Mouse (Mus musculus): Measurements from ENCODE around the gene Slc36a4.

Gene Slc36a4

DNA sequence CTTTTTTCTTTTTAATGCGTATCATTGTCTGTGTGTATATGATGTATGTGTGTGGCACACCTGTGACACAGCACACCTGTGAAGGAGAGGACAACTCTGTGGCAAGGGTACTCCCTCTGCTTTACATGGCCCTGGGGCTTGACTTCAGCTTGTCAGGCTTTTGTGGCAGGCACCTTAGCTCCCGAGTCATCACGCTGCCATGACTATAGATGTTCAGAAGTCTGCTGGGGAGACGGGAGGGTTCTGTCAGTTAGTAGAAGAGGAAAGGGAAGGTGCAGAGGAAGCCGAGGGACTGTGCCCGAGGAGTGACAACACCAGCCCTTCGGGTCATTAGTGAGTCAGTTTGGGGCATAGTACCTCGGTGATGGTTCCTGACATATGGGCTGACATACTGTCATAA is 13.0 kb downstream of the Slc36a4 start:
- DNase-seq (ENCODE audit: low spot score): no peak

DNA sequence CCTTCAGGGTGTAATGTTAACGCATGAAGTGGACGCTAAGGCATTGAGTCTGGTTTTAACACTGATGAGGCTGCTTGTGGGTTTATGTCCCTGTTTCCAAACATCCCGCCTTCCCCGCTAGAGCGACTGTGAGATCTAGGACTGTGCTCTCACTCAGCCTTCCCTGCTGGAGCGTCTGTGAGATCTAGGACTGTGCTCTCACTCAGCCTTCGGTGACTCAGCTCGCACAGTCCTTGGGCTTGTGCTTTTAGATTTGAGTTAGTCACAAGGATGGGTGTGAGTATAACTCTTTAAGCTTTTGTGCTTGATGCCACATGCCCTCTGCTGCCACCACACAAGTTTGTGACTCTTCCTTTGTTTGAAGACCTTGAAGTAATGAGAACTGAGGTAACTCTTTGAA is 17.6 kb downstream of the Slc36a4 start:
- DNase-seq (ENCODE audit: low spot score): no peak

DNA sequence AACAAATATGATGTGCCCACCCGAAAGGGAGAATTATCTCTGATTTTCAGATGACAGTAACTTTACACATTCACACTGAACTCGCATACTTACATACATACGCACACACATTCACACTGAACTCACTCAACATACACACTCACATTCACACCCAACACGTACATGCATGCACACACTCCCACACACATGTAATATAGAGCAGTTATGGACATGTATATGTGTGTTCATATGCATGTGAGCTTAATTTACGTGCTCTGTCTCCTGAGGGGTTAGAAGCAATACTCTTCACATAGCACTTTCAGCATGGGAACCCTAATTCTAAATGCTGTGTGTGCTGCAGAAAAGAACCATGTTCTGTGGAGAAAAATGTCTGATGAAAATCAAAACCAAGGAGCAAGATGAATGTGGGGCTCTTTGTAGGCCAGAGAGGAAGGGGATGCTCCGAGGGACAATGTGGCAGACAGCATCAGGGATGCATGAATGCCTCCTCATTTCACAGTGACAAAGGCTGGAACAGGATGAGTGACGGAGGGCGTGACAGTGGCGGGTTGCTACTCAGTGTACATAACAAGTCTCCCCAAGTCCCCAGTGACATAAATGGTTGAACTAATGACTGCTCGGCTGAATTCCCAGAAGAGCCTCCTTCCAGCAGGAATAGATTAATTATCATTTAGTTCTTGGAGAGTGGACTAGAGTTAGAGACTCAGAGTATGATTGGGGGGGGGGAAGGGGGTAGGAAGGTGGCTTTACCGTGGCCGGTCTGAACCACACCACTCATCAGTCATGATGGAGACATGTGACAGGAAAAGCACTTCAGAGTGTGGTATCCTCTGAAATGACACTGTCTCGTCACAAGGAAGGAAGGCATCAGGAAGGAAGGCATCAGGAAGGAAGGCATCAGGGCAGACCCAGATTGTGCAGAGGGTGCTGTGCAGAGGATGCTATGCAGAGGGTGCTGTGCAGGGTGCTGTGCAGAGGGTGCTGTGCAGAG is 22.5 kb downstream of the Slc36a4 start:
- no peak for DNase-seq (ENCODE audit: low spot score)

- DNase-seq (ENCODE audit: low spot score): no peak
Measured at GRCm38 (mm10) chr9:15734056-15734866, 24.7 kb downstream of the Slc36a4 start.

DNA sequence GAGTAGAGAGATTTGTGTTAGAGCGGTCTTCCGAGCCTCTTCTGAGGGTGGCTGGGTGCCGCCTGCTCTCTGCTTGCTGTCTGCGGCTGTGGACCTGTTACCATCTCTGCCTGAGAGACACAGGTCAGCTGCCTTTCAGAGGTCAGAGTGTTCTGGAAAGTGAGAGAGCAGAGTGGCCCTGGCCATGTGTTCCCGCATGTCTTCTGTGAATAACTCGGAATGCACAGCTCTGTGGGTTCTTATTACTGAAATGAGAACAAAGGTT is 25.3 kb downstream of the Slc36a4 start:
- DNase-seq (ENCODE audit: low spot score): no peak

GRCm38 (mm10) chr9:15737522-15737921 is 28.0 kb downstream of the Slc36a4 start:
- no peak for DNase-seq (ENCODE audit: low spot score)

- no peak for DNase-seq (ENCODE audit: low spot score)
Measured at GRCm38 (mm10) chr9:15741428-15741827, 31.9 kb downstream of the Slc36a4 start.

- no peak for DNase-seq (ENCODE audit: low spot score)
Measured at GRCm38 (mm10) chr9:15741931-15742330, 32.4 kb downstream of the Slc36a4 start.

- no peak for DNase-seq (ENCODE audit: low spot score)
Measured at GRCm38 (mm10) chr9:15745985-15746607, 36.6 kb downstream of the Slc36a4 start.

- no peak for DNase-seq (ENCODE audit: low spot score)
Measured at GRCm38 (mm10) chr9:15746636-15747035, 37.1 kb downstream of the Slc36a4 start.

DNA sequence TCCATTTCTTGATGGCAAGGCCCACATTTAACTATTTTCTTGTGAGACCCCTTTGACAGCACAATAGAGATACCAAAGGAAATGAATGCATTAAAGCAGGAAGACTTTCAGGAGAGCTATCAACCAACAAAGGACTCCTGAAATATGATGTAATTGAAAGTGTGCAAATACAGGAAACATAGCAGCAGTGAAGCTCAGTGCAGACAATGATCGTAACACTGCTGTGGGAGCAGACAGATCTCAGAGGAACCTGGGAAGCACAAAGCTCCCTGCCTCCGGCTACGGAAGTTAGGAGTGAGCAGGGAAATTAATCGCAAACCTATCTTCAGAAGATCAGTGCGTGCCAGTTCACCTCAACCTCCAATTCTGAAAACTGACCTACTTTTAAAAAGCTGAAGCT is 38.8 kb downstream of the Slc36a4 start:
- DNase-seq (ENCODE audit: low spot score): no peak

- DNase-seq (ENCODE audit: low spot score): no peak
Measured at GRCm38 (mm10) chr9:15759318-15759717, 49.8 kb downstream of the Slc36a4 start.

- no peak for DNase-seq (ENCODE audit: low spot score)
Measured at GRCm38 (mm10) chr9:15766379-15766778, 56.8 kb downstream of the Slc36a4 start.

DNA sequence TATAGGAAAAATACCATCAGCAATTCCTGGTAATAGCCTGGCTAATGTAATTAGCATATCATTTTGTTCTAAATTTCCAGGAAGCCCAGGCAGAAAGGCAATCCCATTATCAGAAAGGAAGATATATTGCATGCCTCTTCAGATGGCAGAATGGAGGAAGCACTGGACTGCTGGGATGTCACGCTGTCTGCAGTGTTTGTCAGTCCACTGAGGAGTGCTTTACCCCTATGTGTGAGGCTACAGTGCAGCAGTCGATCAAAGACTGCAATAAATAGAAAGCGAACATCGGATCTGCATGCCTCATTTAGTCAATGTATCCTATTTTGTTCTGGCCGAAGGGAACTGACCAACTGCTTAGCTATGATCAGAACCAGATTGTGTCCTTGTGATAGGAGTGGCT is 57.3 kb downstream of the Slc36a4 start:
- no peak for DNase-seq (ENCODE audit: low spot score)

- no peak for DNase-seq (ENCODE audit: low spot score)
Measured at GRCm38 (mm10) chr9:15772766-15773165, 63.2 kb downstream of the Slc36a4 start.

DNA sequence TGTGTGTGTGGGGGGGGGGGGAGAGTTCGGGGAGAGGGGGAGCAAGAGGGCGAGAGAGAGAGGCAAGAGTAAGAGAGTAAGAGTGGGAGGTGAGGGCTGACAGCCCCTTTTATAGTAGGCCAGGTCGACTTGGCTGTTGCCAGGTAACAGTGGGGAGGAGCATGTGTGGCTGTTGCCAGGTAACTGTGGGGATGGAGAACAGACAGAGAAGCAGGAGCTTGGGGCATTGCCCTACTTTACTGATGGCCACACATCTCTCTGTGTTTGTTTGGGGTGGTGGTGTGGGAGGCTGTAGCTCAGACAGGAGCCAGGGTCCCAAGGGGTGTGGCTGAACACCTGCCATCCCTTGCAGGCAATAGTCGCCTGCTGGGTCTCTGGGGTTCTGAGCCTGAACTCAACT is 63.9 kb downstream of the Slc36a4 start:
- no peak for DNase-seq (ENCODE audit: low spot score)

GRCm38 (mm10) chr9:15774911-15775310 is 65.4 kb downstream of the Slc36a4 start:
- no peak for DNase-seq (ENCODE audit: low spot score)

DNA sequence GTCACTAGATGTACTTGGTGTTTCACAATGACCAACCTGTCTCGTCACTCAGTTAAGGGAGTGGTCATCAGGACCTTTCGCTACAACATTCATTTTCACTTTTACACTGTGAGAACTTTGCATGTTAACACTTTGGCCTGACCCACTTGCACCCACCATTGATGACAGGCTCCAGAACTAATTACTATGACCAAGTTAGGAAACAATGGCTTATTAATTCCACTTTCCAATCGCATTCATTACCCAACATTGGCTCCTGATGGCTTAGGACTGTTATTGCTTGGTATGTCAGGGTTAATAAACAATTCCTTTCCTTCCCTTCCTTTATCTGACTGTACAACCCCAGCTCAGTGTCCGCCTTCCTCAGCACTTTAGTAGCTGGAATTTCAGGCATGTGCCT is 72.4 kb downstream of the Slc36a4 start:
- DNase-seq (ENCODE audit: low spot score): no peak

GRCm38 (mm10) chr9:15786192-15786591 is 76.7 kb downstream of the Slc36a4 start:
- no peak for DNase-seq (ENCODE audit: low spot score)

GRCm38 (mm10) chr9:15786610-15787009 is 77.1 kb downstream of the Slc36a4 start:
- DNase-seq (ENCODE audit: low spot score): no peak

GRCm38 (mm10) chr9:15792076-15792475 is 82.5 kb downstream of the Slc36a4 start:
- no peak for DNase-seq (ENCODE audit: low spot score)
